Mouse (Mus musculus) c-Kit-positive CD71-positive TER-119-positive erythroid progenitor cells, embryonic 14.5 days (primary cell): ENCODE measurements at regions not wholly inside any gene's neighbourhood (a gene's known extent, or its start where the extent isn't known, plus 50 kb on each side); places are given as distances from the start of the nearest gene placed in this dataset.

Experiments
- DNase-seq: peaks from one replicate; pipeline ENCODE4 v3.0.0-alpha.2; 2013; ENCODE audit warnings: low spot score

GRCm38 (mm10) chr14:98833230-98833999 lies 160.7 kb downstream of the Rpl36a-ps1 start:
- no peak for DNase-seq

GRCm38 (mm10) chr14:98832401-98832800 lies 161.7 kb downstream of the Rpl36a-ps1 start:
- DNase-seq = no peak

- DNase-seq = no peak
Observed at GRCm38 (mm10) chr14:98829958-98830633, 164.0 kb downstream of the Rpl36a-ps1 start.

GRCm38 (mm10) chr14:98827490-98827889 lies 166.6 kb downstream of the Rpl36a-ps1 start:
- DNase-seq = no peak

- DNase-seq = no peak
Observed at GRCm38 (mm10) chr14:98813657-98814056, 180.5 kb downstream of the Rpl36a-ps1 start.

GRCm38 (mm10) chr14:98810259-98811042 lies 183.7 kb downstream of the Rpl36a-ps1 start:
- no peak for DNase-seq

- no peak for DNase-seq
Observed at GRCm38 (mm10) chr14:98808117-98808516, 186.0 kb downstream of the Rpl36a-ps1 start.

- no peak for DNase-seq
Observed at GRCm38 (mm10) chr14:98805066-98805465, 189.1 kb downstream of the Rpl36a-ps1 start.

GRCm38 (mm10) chr14:98801293-98801692 lies 192.8 kb downstream of the Rpl36a-ps1 start:
- no peak for DNase-seq

- DNase-seq = no peak
Observed at GRCm38 (mm10) chr14:98791970-98792369, 202.1 kb downstream of the Rpl36a-ps1 start.

- DNase-seq = no peak
Observed at GRCm38 (mm10) chr14:98791232-98791906, 202.7 kb downstream of the Rpl36a-ps1 start.

GRCm38 (mm10) chr14:98789794-98790193 lies 204.3 kb downstream of the Rpl36a-ps1 start:
- no peak for DNase-seq

- DNase-seq = no peak
Observed at GRCm38 (mm10) chr14:98781711-98782110, 212.4 kb downstream of the Rpl36a-ps1 start.

GRCm38 (mm10) chr14:98772080-98772479 lies 222.0 kb downstream of the Rpl36a-ps1 start:
- no peak for DNase-seq

GRCm38 (mm10) chr14:98768845-98769244 lies 225.3 kb downstream of the Rpl36a-ps1 start:
- no peak for DNase-seq

- no peak for DNase-seq
Observed at GRCm38 (mm10) chr14:98767481-98767880, 226.6 kb downstream of the Rpl36a-ps1 start.

GRCm38 (mm10) chr14:98765358-98765757 lies 228.8 kb downstream of the Rpl36a-ps1 start:
- DNase-seq = no peak

GRCm38 (mm10) chr14:98750766-98751165 lies 243.4 kb downstream of the Rpl36a-ps1 start:
- DNase-seq = no peak

- DNase-seq = no peak
Observed at GRCm38 (mm10) chr14:98749086-98750027, 244.8 kb downstream of the Rpl36a-ps1 start.

GRCm38 (mm10) chr14:98747159-98747775 lies 246.9 kb downstream of the Rpl36a-ps1 start:
- no peak for DNase-seq
